Mouse (Mus musculus) mature B cell (primary cell): Measurements from ENCODE around the gene Safb2.

ENCODE experiments used
- in situ Hi-C: fragments of 300-500 bp; cut with MboI; formaldehyde crosslinking; loops from 2 replicates; pipeline ENCODE4 v1.14.3; 2019

Safb2 gene

GRCm38 (mm10) chr17:56515690-56516410 is 68.5 kb downstream of the Safb2 start:
- in situ Hi-C loops: no loop called here

- in situ Hi-C loops: no loop called here
These were observed 69.5 kb downstream of the Safb2 start for GRCm38 (mm10) chr17:56514916-56515315.

- in situ Hi-C loops: no loop called here
These were observed 70.1 kb downstream of the Safb2 start for GRCm38 (mm10) chr17:56514330-56514729.

- in situ Hi-C loops: no loop called here
These were observed 72.1 kb downstream of the Safb2 start, which contains the start of gene Znrf4 for GRCm38 (mm10) chr17:56512310-56512709. TSS of gene Znrf4 (minus strand) at chr17:56512431.

GRCm38 (mm10) chr17:56511707-56512090 is 72.7 kb downstream of the Safb2 start:
- in situ Hi-C loops: no loop called here

- in situ Hi-C loops: no loop called here
These were observed 73.2 kb downstream of the Safb2 start for GRCm38 (mm10) chr17:56510970-56511706.
